Comparison of ENCODE assay signal across 11 mouse cellular contexts in genomic region chr6:22205751-22206121, GRCm38 (mm10).
DNase-seq lines count a peak whose midpoint lies in the region; ATAC-seq lines count a peak whose summit lies in the region.
"Had no signal": no experiment of that assay in that cellular context is flagged by ENCODE, and none has a peak within 500 bp of the region (broad histone marks: within the 10 kb centered on the region; RNA-seq: fewer than 3 reads in every experiment).

No protein-coding gene starts in this region.

- no peaks in the 10 kb centered on the region for H3K9me3 ChIP-seq in hindbrain, embryonic 15.5 days
- no peaks in the 10 kb centered on the region for H3K9me3 ChIP-seq in hindbrain, embryonic 12.5 days (replicated peaks)
- H3K9me3 ChIP-seq in embryonic facial prominence, embryonic 14.5 days (ENCODE audit: control insufficient read depth, low read length): no peaks in the 10 kb centered on the region
- no peaks in the 10 kb centered on the region for H3K9me3 ChIP-seq in neural tube, embryonic 13.5 days
- H3K9me3 ChIP-seq: heart, embryonic 10.5 days had no signal

- WGBS in hindbrain, embryonic 15.5 days: 44% methylated on average over 7 of the region's 7 CpGs
- 55% methylated on average over 7 of the region's 7 CpGs for WGBS in hindbrain, embryonic 12.5 days
- 25% methylated on average over 7 of the region's 7 CpGs for WGBS in embryonic facial prominence, embryonic 14.5 days
- WGBS in neural tube, embryonic 13.5 days: 42% methylated on average over 7 of the region's 7 CpGs

- no peaks in the 10 kb centered on the region for H3K36me3 ChIP-seq in hindbrain, embryonic 15.5 days
- no peaks in the 10 kb centered on the region for H3K36me3 ChIP-seq in hindbrain, embryonic 12.5 days
- no peaks in the 10 kb centered on the region for H3K36me3 ChIP-seq in embryonic facial prominence, embryonic 14.5 days (ENCODE audit: control insufficient read depth, insufficient read depth, low read length)
- no peaks in the 10 kb centered on the region for H3K36me3 ChIP-seq in neural tube, embryonic 13.5 days
- H3K36me3 ChIP-seq: heart, embryonic 10.5 days had no signal

- ATAC-seq in hindbrain, embryonic 15.5 days (ENCODE audit: low FRiP score, low read depth): 0 out of 2 replicates have a peak, but pooled peaks have one; percentile 36
- ATAC-seq in hindbrain, embryonic 12.5 days (ENCODE audit: low FRiP score): no peak
- no peak for ATAC-seq in embryonic facial prominence, embryonic 14.5 days (ENCODE audit: low read depth)
- peak; percentile 59 for ATAC-seq in neural tube, embryonic 13.5 days (ENCODE audit: low read depth)

- no peak overlapping the region for H3K9ac ChIP-seq in hindbrain, embryonic 15.5 days
- no peak overlapping the region for H3K9ac ChIP-seq in hindbrain, embryonic 12.5 days
- H3K9ac ChIP-seq in embryonic facial prominence, embryonic 14.5 days (ENCODE audit: low read depth, low read length): no peak overlapping the region
- H3K9ac ChIP-seq in neural tube, embryonic 13.5 days: no peak overlapping the region

- no peak overlapping the region for H3K27ac ChIP-seq in hindbrain, embryonic 15.5 days (replicated peaks)
- no peak overlapping the region for H3K27ac ChIP-seq in hindbrain, embryonic 12.5 days
- H3K27ac ChIP-seq in embryonic facial prominence, embryonic 14.5 days (replicated peaks; ENCODE audit: low read depth, low read length): 0 out of 2 replicates have a peak overlapping the region, but pooled peaks have one; percentile 33
- peak overlapping the region; percentile 59 for H3K27ac ChIP-seq in neural tube, embryonic 13.5 days (replicated peaks)
- H3K27ac ChIP-seq: heart, embryonic 10.5 days had no signal

- DNase-seq in embryo, embryonic 10 days (ENCODE audit: low spot score): peak; percentile 24
- no peak for DNase-seq in embryo, embryonic 11 days
- peak; percentile 65 for DNase-seq in embryonic facial prominence, embryonic 14.5 days (ENCODE audit: low spot score)
- DNase-seq in right cerebral cortex, postnatal 25 days: no peak
- DNase-seq in layer of hippocampus, adult 9-10 months (ENCODE audit: low spot score): no peak
- DNase-seq: kidney, postnatal 14 days had no signal

- H3K4me2 ChIP-seq in hindbrain, embryonic 15.5 days: peak overlapping the region; percentile 37
- no peak overlapping the region for H3K4me2 ChIP-seq in hindbrain, embryonic 12.5 days (replicated peaks)
- H3K4me2 ChIP-seq in embryonic facial prominence, embryonic 14.5 days (ENCODE audit: low read depth, low read length): peak overlapping the region; percentile 46
- H3K4me2 ChIP-seq in neural tube, embryonic 13.5 days: peak overlapping the region; percentile 43

- no peaks in the 10 kb centered on the region for H3K27me3 ChIP-seq in hindbrain, embryonic 15.5 days
- no peaks in the 10 kb centered on the region for H3K27me3 ChIP-seq in hindbrain, embryonic 12.5 days
- H3K27me3 ChIP-seq in embryonic facial prominence, embryonic 14.5 days (replicated peaks; ENCODE audit: control insufficient read depth, insufficient read depth, low read length): no peaks in the 10 kb centered on the region
- H3K27me3 ChIP-seq in neural tube, embryonic 13.5 days: no peaks in the 10 kb centered on the region

- 0 out of 2 replicates have a peak, but pooled peaks cover 4% of the 10 kb centered on the region for H3K4me1 ChIP-seq in hindbrain, embryonic 15.5 days (replicated peaks)
- peaks cover 4% of the 10 kb centered on the region; the same call in 1 of the 2 replicates for H3K4me1 ChIP-seq in hindbrain, embryonic 12.5 days
- peaks cover 23% of the 10 kb centered on the region for H3K4me1 ChIP-seq in embryonic facial prominence, embryonic 14.5 days (ENCODE audit: control insufficient read depth, insufficient read depth, low read length)
- peaks cover 30% of the 10 kb centered on the region for H3K4me1 ChIP-seq in neural tube, embryonic 13.5 days (replicated peaks)
- H3K4me1 ChIP-seq: heart, embryonic 10.5 days had no signal

- H3K4me3 ChIP-seq in hindbrain, embryonic 15.5 days: no peak overlapping the region
- H3K4me3 ChIP-seq in hindbrain, embryonic 12.5 days: no peak overlapping the region
- peak overlapping the region; percentile 5; the same call in 1 of the 2 replicates for H3K4me3 ChIP-seq in embryonic facial prominence, embryonic 14.5 days (ENCODE audit: low read depth, low read length)
- no peak overlapping the region for H3K4me3 ChIP-seq in neural tube, embryonic 13.5 days
- H3K4me3 ChIP-seq: erythroblast, embryonic 14.5 days; heart, embryonic 10.5 days had no signal

Comparison
In these comparisons a context has a peak if more than half of its experiments do, and no peak if none do; other contexts are left out.
1. DNase-seq: peak in embryo, embryonic 10 days (single experiment) and embryonic facial prominence, embryonic 14.5 days (single experiment); none in embryo, embryonic 11 days (single experiment), right cerebral cortex, postnatal 25 days (single experiment) and layer of hippocampus, adult 9-10 months (single experiment).
2. ATAC-seq: peak in hindbrain, embryonic 15.5 days (single experiment) and neural tube, embryonic 13.5 days (single experiment); none in hindbrain, embryonic 12.5 days (single experiment) and embryonic facial prominence, embryonic 14.5 days (single experiment).
3. H3K27ac ChIP-seq: peak in embryonic facial prominence, embryonic 14.5 days (single experiment) and neural tube, embryonic 13.5 days (single experiment); none in hindbrain, embryonic 15.5 days (single experiment) and hindbrain, embryonic 12.5 days (single experiment).